Mouse (Mus musculus) NIH3T3 (cell line): ENCODE measurements around the gene Npr2.

Source experiments
- DNase-seq: peaks from one replicate; pipeline ENCODE4 v3.0.0-alpha.2; 2012; ENCODE audit warnings: low read depth

Npr2 gene

GRCm38 (mm10) chr4:43672070-43672469 is 40.3 kb downstream of the Npr2 start:
- peak; percentile 95 for DNase-seq

GRCm38 (mm10) chr4:43673703-43674102 is 42.0 kb downstream of the Npr2 start:
- no peak for DNase-seq

GRCm38 (mm10) chr4:43674974-43675373 is 43.2 kb downstream of the Npr2 start:
- DNase-seq = no peak

GRCm38 (mm10) chr4:43675608-43676007 is 43.9 kb downstream of the Npr2 start:
- no peak for DNase-seq

- no peak for DNase-seq
These were observed 46.8 kb downstream of the Npr2 start for GRCm38 (mm10) chr4:43678541-43678940.

- DNase-seq = peak; percentile 84
These were observed 47.8 kb downstream of the Npr2 start for GRCm38 (mm10) chr4:43679416-43680043.

- DNase-seq = no peak
These were observed 58.3 kb downstream of the Npr2 start for GRCm38 (mm10) chr4:43690021-43690420.

- no peak for DNase-seq
These were observed 59.3 kb downstream of the Npr2 start for GRCm38 (mm10) chr4:43691026-43691425.

- DNase-seq = peak; percentile 77
These were observed 62.1 kb downstream of the Npr2 start for GRCm38 (mm10) chr4:43693806-43694241.

GRCm38 (mm10) chr4:43694439-43695248 is 62.9 kb downstream of the Npr2 start:
- DNase-seq = no peak

- peak; percentile 44 for DNase-seq
These were observed 63.5 kb downstream of the Npr2 start for GRCm38 (mm10) chr4:43695249-43695671.

- no peak for DNase-seq
These were observed 64.8 kb downstream of the Npr2 start for GRCm38 (mm10) chr4:43696561-43696960.

GRCm38 (mm10) chr4:43700707-43701106 is 69.0 kb downstream of the Npr2 start, which contains the start of gene Olfr70:
Gene Olfr70 (minus strand): TSS chr4:43700807.
- no peak for DNase-seq
